Mouse (Mus musculus) regulatory T cell (primary cell): ENCODE data around the gene Pkm.

Source experiments
- in situ Hi-C: fragments of 300-600 bp; cut with MboI, MseI; formaldehyde crosslinking; loops from one replicate; pipeline ENCODE4 v1.15.1; 2025; ENCODE audit warnings: high pct_unique_total_duplicates

The Pkm gene

GRCm38 (mm10) chr9:59706850-59707825 is 51.0 kb downstream of the Pkm start:
- in situ Hi-C loops = no loop called here

GRCm38 (mm10) chr9:59709225-59709624 is 53.1 kb downstream of the Pkm start:
- in situ Hi-C loops = no loop called here

- in situ Hi-C loops = no loop called here
Observed at GRCm38 (mm10) chr9:59716275-59716898, 60.2 kb downstream of the Pkm start.

- in situ Hi-C loops = no loop called here
Observed at GRCm38 (mm10) chr9:59718237-59718636, 62.1 kb downstream of the Pkm start.

GRCm38 (mm10) chr9:59721144-59721543 is 65.0 kb downstream of the Pkm start:
- in situ Hi-C loops = loop anchor here (5.0 kb wide), 3 partner anchors 81 to 366 kb away; no protein-coding TSS in a partner anchor

GRCm38 (mm10) chr9:59723096-59723657 is 67.0 kb downstream of the Pkm start:
- in situ Hi-C loops = loop anchor here (5.0 kb wide), 3 partner anchors 79 to 364 kb away; no protein-coding TSS in a partner anchor

- in situ Hi-C loops = loop anchor here (5.0 kb wide), 3 partner anchors 78 to 363 kb away; no protein-coding TSS in a partner anchor
Observed at GRCm38 (mm10) chr9:59723791-59724442, 67.7 kb downstream of the Pkm start.

GRCm38 (mm10) chr9:59725515-59725914 is 69.3 kb downstream of the Pkm start:
- in situ Hi-C loops = no loop called here

- in situ Hi-C loops = no loop called here
Observed at GRCm38 (mm10) chr9:59727569-59728286, 71.6 kb downstream of the Pkm start.
